Mouse (Mus musculus) brain, embryonic 14.5 days (tissue): ENCODE measurements around the gene Olfr1104. TPM values are rescaled to one million over a fixed set of nuclear protein-coding genes. Genes with fewer than 3 reads are reported as not detected.

Experiments
- DNase-seq: peaks from one replicate; pipeline ENCODE4 v3.0.0-alpha.2; 2011; ENCODE audit warnings: low read depth
- CTCF ChIP-seq: fragments of 200-500 bp; IDR thresholded peaks from 2 replicates; pipeline ENCODE4 v1.5.1; 2012; ENCODE audit warnings: inconsistent platforms, mild to moderate bottlenecking, moderate library complexity, borderline replicate concordance; ENCODE audit not compliant: insufficient read depth, insufficient read length; ENCODE audit errors: extremely low read depth
- POLR2A ChIP-seq: fragments of 200-500 bp; IDR thresholded peaks from 2 replicates; pipeline ENCODE4 v1.6.1; 2012; ENCODE audit warnings: mild to moderate bottlenecking, inconsistent platforms, borderline replicate concordance; ENCODE audit not compliant: poor library complexity, insufficient read depth, insufficient read length, severe bottlenecking; ENCODE audit errors: extremely low read depth
- polyA plus RNA-seq: library from polyadenylated mRNA; depleted of rRNA; stranded (reverse); fragments of >200 nt; gene quantifications from 2 replicates; pipeline ENCODE4 v1.2.3, GENCODE M21; 2012; rRNA removed

Gene Olfr1104
- not detected in 2 replicates for polyA plus RNA-seq

DNA sequence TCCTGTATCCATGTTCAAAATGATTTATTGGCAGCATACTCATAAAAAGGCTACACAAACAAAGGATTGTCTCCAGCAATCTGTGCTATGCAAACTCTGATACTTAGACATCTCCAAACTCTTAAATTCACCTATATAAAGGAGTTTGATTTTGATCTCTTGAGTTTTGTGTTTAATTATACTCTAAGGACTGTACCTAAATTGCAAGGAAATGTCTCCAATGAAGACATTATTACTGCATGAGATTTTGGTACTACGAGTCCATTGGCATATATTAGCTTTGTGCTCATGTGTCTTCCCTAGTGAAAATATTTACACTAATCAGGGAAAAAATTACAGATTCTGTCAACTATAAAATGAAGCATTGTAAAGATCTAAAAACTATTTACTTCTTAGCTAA, at the start of gene Olfr1104:
TSS of gene Olfr1104 (minus strand) at position 101 of the 400 bp plus-strand sequence.
- no peak for TF ChIP-seq CTCF
- no peak for TF ChIP-seq POLR2A
- DNase-seq = no peak

DNA sequence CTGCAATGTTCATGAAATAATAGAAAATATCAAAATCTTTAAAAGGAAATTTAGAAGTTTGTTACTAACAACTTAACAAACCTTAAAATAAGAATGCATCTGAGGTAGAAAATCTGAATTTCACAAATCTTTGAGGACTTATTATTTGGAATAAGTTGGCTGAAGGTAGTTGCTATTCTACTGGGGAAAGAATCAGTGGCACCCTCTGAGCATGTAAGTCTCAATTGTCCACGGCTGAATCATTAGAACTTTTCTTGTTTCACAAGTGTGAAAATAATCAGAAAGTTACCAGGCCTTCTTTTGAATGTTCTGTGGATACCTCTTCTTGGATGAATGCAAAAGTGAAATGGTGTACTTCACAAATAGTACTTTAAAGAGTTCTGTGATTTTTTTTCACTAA, 48.8 kb upstream of the Olfr1104 start, which contains the start of gene Olfr1107:
TSS of gene Olfr1107 (minus strand) at position 101 of the 400 bp plus-strand sequence.
- DNase-seq = no peak
- TF ChIP-seq CTCF = no peak
- TF ChIP-seq POLR2A = no peak

DNA sequence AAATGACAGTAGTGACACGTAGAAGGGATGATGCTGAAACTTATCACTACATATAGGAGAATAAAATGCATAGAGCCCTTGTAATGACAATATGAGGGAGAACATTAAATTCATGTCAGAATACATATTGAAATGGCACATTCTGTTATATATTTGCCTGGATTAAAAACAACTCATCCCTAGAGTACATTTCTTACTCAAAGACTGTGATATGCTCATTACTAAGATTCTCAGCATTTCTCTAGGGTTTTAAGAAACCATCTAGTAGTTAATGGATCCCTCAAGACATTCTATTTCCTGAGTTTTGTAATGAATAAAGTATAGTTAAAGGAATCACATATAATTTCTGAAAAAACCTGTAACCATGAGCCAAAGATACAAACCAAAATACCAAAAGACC, 25.3 kb upstream of the Olfr1104 start, which contains the start of gene Olfr1106:
TSS of gene Olfr1106 (minus strand) at position 101 of the 400 bp plus-strand sequence.
- DNase-seq = no peak
- TF ChIP-seq POLR2A (no peak), CTCF (no peak)

DNA sequence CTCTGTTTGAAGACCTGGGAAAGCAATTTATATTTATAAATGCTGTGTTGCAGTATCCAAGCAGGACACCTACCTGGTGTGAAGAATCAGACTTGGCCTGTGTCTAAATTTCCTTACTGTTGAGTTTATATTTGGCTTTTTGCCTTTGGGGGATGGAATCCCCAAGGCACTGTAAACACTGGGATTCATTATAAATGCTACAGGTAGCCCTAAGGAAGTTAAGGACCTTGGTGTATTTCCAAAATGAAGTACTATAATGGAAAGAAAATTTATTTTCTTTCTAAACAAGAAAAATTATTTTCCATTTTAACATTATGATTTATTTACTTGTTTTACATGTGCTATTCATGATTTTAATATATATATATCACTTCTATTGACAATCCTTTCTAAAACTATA, 9.6 kb upstream of the Olfr1104 start, which contains the start of gene Olfr1105:
TSS of gene Olfr1105 (minus strand) at position 101 of the 400 bp plus-strand sequence.
- no peak for TF ChIP-seq CTCF
- no peak for TF ChIP-seq POLR2A
- DNase-seq = no peak

DNA sequence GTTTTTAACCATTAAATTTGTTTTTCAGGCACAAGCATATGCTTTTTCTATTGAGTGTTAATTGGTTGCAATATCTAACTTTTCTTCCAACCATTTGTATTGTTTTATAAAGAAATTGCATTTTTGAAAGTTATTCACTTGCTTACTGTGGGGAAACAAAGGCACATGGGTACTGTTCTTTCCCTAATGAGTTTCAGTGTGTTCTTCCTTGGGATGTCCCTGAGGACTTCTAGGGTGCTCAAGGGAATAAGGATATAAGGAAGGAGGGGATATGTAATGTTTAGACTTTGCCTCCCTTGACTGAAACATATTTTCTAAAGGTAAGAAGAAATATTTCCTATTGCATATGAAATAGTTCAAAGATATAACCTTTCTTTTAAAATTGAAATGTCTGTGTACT, 28.8 kb downstream of the Olfr1104 start, which contains the start of gene Olfr1102:
TSS of gene Olfr1102 (plus strand) at position 301 of the 400 bp plus-strand sequence.
- TF ChIP-seq POLR2A (no peak), CTCF (no peak)
- DNase-seq = no peak

DNA sequence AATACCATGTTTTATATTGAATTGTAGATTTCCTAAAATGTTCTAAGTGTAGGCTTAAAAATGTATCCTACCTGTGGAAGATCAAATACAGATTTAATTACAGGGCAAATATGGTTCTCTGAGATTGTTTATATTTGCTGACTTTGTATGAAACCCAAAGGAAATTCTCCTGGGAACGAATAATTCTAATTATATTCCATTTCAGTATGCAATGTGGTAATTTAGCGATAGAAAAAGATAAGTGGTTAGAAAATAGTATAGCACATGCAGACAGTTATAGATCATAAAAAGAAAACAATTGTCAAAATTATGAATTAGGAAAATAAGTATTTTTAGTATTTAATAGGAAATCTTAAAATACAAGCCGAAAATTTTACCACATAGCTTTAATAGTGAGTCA, 35.8 kb downstream of the Olfr1104 start, which contains the start of gene Olfr1101:
TSS of gene Olfr1101 (minus strand) at position 101 of the 400 bp plus-strand sequence.
- TF ChIP-seq POLR2A (no peak), CTCF (no peak)
- DNase-seq = no peak

DNA sequence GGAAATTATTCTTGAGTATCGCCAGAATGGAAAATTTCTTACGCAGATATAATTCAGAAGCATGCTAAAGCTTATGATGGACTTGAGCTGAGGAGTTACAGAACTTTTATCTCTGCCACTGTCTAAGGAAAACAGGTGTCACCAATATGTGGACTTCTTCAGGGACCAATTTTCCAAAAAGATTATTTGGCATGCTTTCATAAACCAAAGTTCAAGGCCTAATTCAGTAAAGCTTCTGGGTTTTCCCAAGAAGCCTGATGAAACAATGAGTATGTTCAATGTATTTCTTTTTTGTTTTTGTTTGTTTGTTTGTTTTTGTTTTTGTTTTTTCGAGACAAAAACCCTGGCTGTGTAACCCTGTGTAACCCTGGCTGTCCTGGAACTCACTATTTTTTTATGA, 47.0 kb downstream of the Olfr1104 start, which contains the start of gene Olfr1100:
TSS of gene Olfr1100 (minus strand) at position 101 of the 400 bp plus-strand sequence.
- no peak for DNase-seq
- TF ChIP-seq POLR2A (no peak), CTCF (no peak)

Other genes with a start within 250 kb of the Olfr1104 start
- gene Olfr1093, start 244.6 kb downstream of the Olfr1104 start, polyA plus RNA-seq = not detected in 2 replicates
- gene Olfr141, start 217.1 kb downstream of the Olfr1104 start, polyA plus RNA-seq = not detected in 2 replicates
- gene Olfr1094, start 202.4 kb downstream of the Olfr1104 start, polyA plus RNA-seq = not detected in 2 replicates
- not detected in 2 replicates for gene Olfr1095, start 175.4 kb downstream of the Olfr1104 start, polyA plus RNA-seq
- not detected in 2 replicates for gene Gm13723, start 152.3 kb downstream of the Olfr1104 start, polyA plus RNA-seq
- gene Olfr1097, start 134.9 kb downstream of the Olfr1104 start, polyA plus RNA-seq = not detected in 2 replicates
- gene Olfr1098, start 102.5 kb downstream of the Olfr1104 start, polyA plus RNA-seq = not detected in 2 replicates
- gene Olfr1099, start 66.4 kb downstream of the Olfr1104 start, polyA plus RNA-seq = not detected in 2 replicates
- not detected in 2 replicates for gene Olfr1100, start 47.1 kb downstream of the Olfr1104 start, polyA plus RNA-seq
- gene Olfr1101, start 35.9 kb downstream of the Olfr1104 start, polyA plus RNA-seq = not detected in 2 replicates
- not detected in 2 replicates for gene Olfr1102, start 28.7 kb downstream of the Olfr1104 start, polyA plus RNA-seq
- gene Olfr1105, start 9.5 kb upstream of the Olfr1104 start, polyA plus RNA-seq = not detected in 2 replicates
- gene Olfr1106, start 25.2 kb upstream of the Olfr1104 start, polyA plus RNA-seq = not detected in 2 replicates
- gene Olfr1107, start 48.7 kb upstream of the Olfr1104 start, polyA plus RNA-seq = not detected in 2 replicates
- gene Olfr1109, start 68.9 kb upstream of the Olfr1104 start, polyA plus RNA-seq = not detected in 2 replicates
- not detected in 2 replicates for gene Olfr259, start 87.5 kb upstream of the Olfr1104 start, polyA plus RNA-seq
- not detected in 2 replicates for gene Olfr1110, start 113.2 kb upstream of the Olfr1104 start, polyA plus RNA-seq
- gene Olfr1111, start 125.5 kb upstream of the Olfr1104 start, polyA plus RNA-seq = not detected in 2 replicates
- gene Olfr1112, start 160.7 kb upstream of the Olfr1104 start, polyA plus RNA-seq = not detected in 2 replicates
- gene Olfr1113, start 181.9 kb upstream of the Olfr1104 start, polyA plus RNA-seq = not detected in 2 replicates
- gene Olfr1115, start 220.9 kb upstream of the Olfr1104 start, polyA plus RNA-seq = not detected in 2 replicates
- gene Olfr1116, start 240.5 kb upstream of the Olfr1104 start, polyA plus RNA-seq = not detected in 2 replicates